Mouse (Mus musculus) myocyte (in vitro differentiated cells): ENCODE data around the gene Foxk1. TPM values are rescaled to one million over a fixed set of nuclear protein-coding genes. Genes with fewer than 3 reads are reported as not detected.

Source experiments
- H3K27me3 ChIP-seq: one replicate; pipeline ENCODE4 v1.6.1; 2011; ENCODE audit not compliant: control insufficient read depth, insufficient read depth, insufficient read length
- H3K36me3 ChIP-seq: one replicate; pipeline ENCODE4 v1.6.1; 2011; ENCODE audit not compliant: control insufficient read depth, insufficient read depth
- H3K4me2 ChIP-seq: one replicate; pipeline ENCODE4 v1.6.1; 2011; ENCODE audit warnings: low read depth, control low read depth
- H3K4me3 ChIP-seq: one replicate; pipeline ENCODE4 v1.5.1; 2011; ENCODE audit warnings: mild to moderate bottlenecking, control low read depth, moderate library complexity
- H3K79me2 ChIP-seq: one replicate; pipeline ENCODE4 v1.6.1; 2011; ENCODE audit not compliant: control insufficient read depth, insufficient read depth
- H3ac ChIP-seq: one replicate; pipeline ENCODE4 v1.6.1; 2011; ENCODE audit not compliant: control insufficient read depth, insufficient read length
- CEBPB ChIP-seq: IDR thresholded peaks from 2 replicates; pipeline ENCODE4 v1.6.1; 2011; ENCODE audit warnings: mild to moderate bottlenecking, moderate library complexity; ENCODE audit not compliant: poor library complexity, insufficient read depth, severe bottlenecking
- E2F4 ChIP-seq: IDR thresholded peaks from one replicate; pipeline ENCODE4 v1.6.1; 2011; ENCODE audit warnings: mild to moderate bottlenecking, control low read depth, moderate library complexity; ENCODE audit not compliant: insufficient read depth
- MAX ChIP-seq: IDR thresholded peaks from one replicate; pipeline ENCODE4 v1.6.1; 2011; ENCODE audit warnings: low read depth, mild to moderate bottlenecking, control low read depth
- MYOD1 ChIP-seq, 3 experiments: IDR thresholded peaks; one replicate each; pipeline ENCODE4 v1.6.1; 2011; ENCODE audit warnings: control low read depth in 2 of 3, low read depth in 2 of 3, mild to moderate bottlenecking in 2 of 3, moderate library complexity in 1 of 3; ENCODE audit not compliant: insufficient read length in 2 of 3, control insufficient read depth in 1 of 3
- MYOG ChIP-seq, 3 experiments: IDR thresholded peaks; one replicate each; pipeline ENCODE4 v1.6.1; 2011; ENCODE audit warnings: control low read depth in 2 of 3, low read depth in 2 of 3, mild to moderate bottlenecking in 2 of 3; ENCODE audit not compliant: insufficient read length in 2 of 3, control insufficient read depth in 1 of 3, insufficient read depth in 1 of 3
- POLR2A ChIP-seq: IDR thresholded peaks from one replicate; pipeline ENCODE4 v1.6.1; 2011; ENCODE audit warnings: low read depth, mild to moderate bottlenecking, control low read depth, moderate library complexity; ENCODE audit not compliant: insufficient read length
- POLR2AphosphoS2 ChIP-seq: IDR thresholded peaks from one replicate; pipeline ENCODE4 v1.6.1; 2011; ENCODE audit warnings: low read depth, control low read depth; ENCODE audit not compliant: insufficient read length
- REST ChIP-seq: IDR thresholded peaks from one replicate; pipeline ENCODE4 v1.6.1; 2011; ENCODE audit warnings: mild to moderate bottlenecking, control low read depth, moderate library complexity; ENCODE audit not compliant: insufficient read depth, insufficient read length
- SRF ChIP-seq: IDR thresholded peaks from one replicate; pipeline ENCODE4 v1.6.1; 2011; ENCODE audit warnings: low read depth; ENCODE audit not compliant: control insufficient read depth, insufficient read length
- TCF12 ChIP-seq: IDR thresholded peaks from one replicate; pipeline ENCODE4 v1.6.1; 2011; ENCODE audit warnings: mild to moderate bottlenecking, control low read depth; ENCODE audit not compliant: poor library complexity, insufficient read depth, severe bottlenecking
- TCF3 ChIP-seq: IDR thresholded peaks from one replicate; pipeline ENCODE4 v1.6.1; 2011; ENCODE audit warnings: low read depth, control low read depth; ENCODE audit not compliant: insufficient read length
- USF1 ChIP-seq: IDR thresholded peaks from one replicate; pipeline ENCODE4 v1.6.1; 2011; ENCODE audit warnings: low read depth, mild to moderate bottlenecking, control low read depth, moderate library complexity
- polyA plus RNA-seq: library from polyadenylated mRNA; unstranded; fragments of >200 nt; fragmentation: generic; extraction: Trizol; gene quantifications from one replicate; pipeline ENCODE4 v1.2.1, GENCODE M21; 2012; ENCODE audit warnings: missing spikeins

Gene Foxk1
- polyA plus RNA-seq, 1 experiment: 10.4 TPM

- no peak for TF ChIP-seq CEBPB
- no peak for TF ChIP-seq TCF3
- TF ChIP-seq REST: no peak
- no peak for TF ChIP-seq SRF
- TF ChIP-seq MYOD1 (IDR thresholded peaks at IDR 0.05; ENCODE audit: control insufficient read depth in 1 of 3, insufficient read length in 2 of 3, low read depth in 2 of 3): no peak
- no peak for TF ChIP-seq E2F4
- TF ChIP-seq MYOG (IDR thresholded peaks at IDR 0.05; ENCODE audit: control insufficient read depth in 1 of 3, insufficient read depth in 1 of 3, insufficient read length in 2 of 3, low read depth in 2 of 3): no peak
- no peak for TF ChIP-seq POLR2AphosphoS2
- TF ChIP-seq USF1: no peak
- TF ChIP-seq TCF12: no peak
- no peak for TF ChIP-seq MAX
- no peak for TF ChIP-seq POLR2A
- no peaks in the 10 kb centered on the region for H3K36me3 ChIP-seq
- no peaks in the 10 kb centered on the region for H3K79me2 ChIP-seq
- no peak overlapping the region for H3ac ChIP-seq
- no peaks in the 10 kb centered on the region for H3K27me3 ChIP-seq
- no peak overlapping the region for H3K4me3 ChIP-seq
- no peak overlapping the region for H3K4me2 ChIP-seq
Measured at GRCm38 (mm10) chr5:142477346-142477745, 76.0 kb downstream of the Foxk1 start.

DNA sequence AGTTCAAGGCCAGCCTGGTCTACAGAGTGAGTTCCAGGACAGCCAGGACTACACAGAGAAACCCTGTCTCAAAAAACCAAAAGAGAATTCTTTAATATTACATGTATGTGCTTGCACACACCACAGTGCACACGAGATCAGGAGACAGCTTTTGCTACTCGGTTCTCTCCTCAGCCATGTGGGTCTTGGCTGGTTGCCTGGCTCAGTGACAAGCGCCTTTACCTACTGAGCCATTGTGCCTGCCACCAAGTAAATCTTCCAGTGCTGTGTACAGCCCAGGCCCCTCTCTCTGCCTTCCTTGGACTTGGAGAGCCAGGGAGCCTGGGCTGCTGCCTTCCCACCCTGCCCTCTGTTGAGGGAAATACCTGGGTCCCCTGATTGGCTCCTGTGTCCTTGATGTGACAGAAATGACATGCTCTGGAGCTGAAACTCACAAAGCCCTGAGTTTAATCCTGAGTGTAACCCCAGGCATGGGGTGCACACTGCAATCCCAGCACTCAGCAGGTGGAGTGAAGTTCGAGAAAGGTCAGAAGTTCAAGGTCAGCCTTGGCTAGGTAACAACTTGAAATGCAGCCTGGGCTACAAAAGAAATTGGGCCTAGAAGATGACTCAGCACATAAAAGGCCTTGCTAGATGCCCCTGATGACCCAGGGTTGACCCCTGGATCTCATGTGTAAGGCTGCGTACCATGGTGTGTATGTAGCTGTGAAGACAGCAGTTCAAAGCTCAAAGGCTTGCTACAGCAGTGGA is 76.7 kb downstream of the Foxk1 start:
- TF ChIP-seq MYOG (IDR thresholded peaks at IDR 0.05; ENCODE audit: control insufficient read depth in 1 of 3, insufficient read depth in 1 of 3, insufficient read length in 2 of 3, low read depth in 2 of 3) (no peak), MYOD1 (IDR thresholded peaks at IDR 0.05; ENCODE audit: control insufficient read depth in 1 of 3, insufficient read length in 2 of 3, low read depth in 2 of 3) (no peak), CEBPB (no peak), MAX (no peak), POLR2AphosphoS2 (no peak), USF1 (no peak), POLR2A (no peak), REST (no peak), TCF3 (no peak), E2F4 (no peak), TCF12 (no peak), SRF (no peak)
- no peaks in the 10 kb centered on the region for H3K79me2 ChIP-seq
- H3K4me3 ChIP-seq: no peak overlapping the region
- H3ac ChIP-seq: no peak overlapping the region
- H3K27me3 ChIP-seq: no peaks in the 10 kb centered on the region
- no peaks in the 10 kb centered on the region for H3K36me3 ChIP-seq
- H3K4me2 ChIP-seq: no peak overlapping the region

GRCm38 (mm10) chr5:142478829-142479435 is 77.6 kb downstream of the Foxk1 start:
- Histone ChIP-seq H3K27me3 (no peaks in the 10 kb centered on the region), H3ac (no peak overlapping the region), H3K36me3 (no peaks in the 10 kb centered on the region), H3K79me2 (no peaks in the 10 kb centered on the region), H3K4me2 (peak overlapping the region; percentile 30), H3K4me3 (no peak overlapping the region)
- TF ChIP-seq POLR2AphosphoS2: peak; percentile 49
- TF ChIP-seq CEBPB: no peak
- TF ChIP-seq REST: no peak
- no peak for TF ChIP-seq USF1
- TF ChIP-seq E2F4: no peak
- TF ChIP-seq TCF3: no peak

DNA sequence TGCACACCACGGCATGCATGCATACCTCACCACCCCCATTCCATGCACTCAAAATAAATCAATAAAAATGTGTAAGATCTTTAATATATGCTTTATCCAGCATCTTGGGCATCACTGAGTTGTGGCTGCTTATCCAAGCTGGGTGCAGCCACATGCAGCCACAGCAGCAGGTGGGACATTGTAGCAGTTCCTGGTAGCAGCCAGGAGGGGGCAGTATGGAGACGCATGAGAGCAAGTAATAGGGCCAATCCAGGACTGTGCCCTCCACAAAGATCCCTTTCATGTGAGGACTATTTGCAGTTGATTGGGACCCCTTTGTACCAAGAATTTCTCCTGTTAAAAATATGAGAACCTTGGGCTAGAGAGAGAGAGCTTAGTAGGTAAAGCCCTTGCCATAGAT is 81.2 kb downstream of the Foxk1 start:
- H3K4me2 ChIP-seq: no peak overlapping the region

More for the DNA sequence above, 81.2 kb downstream of the Foxk1 start:
- H3K4me3 ChIP-seq: no peak overlapping the region
- no peak for TF ChIP-seq REST
- TF ChIP-seq TCF3: no peak
- TF ChIP-seq TCF12: no peak
- no peak for TF ChIP-seq POLR2AphosphoS2
- no peak for TF ChIP-seq SRF
- no peak for TF ChIP-seq MAX
- no peak for TF ChIP-seq POLR2A
- no peak for TF ChIP-seq MYOD1 (IDR thresholded peaks at IDR 0.05; ENCODE audit: control insufficient read depth in 1 of 3, insufficient read length in 2 of 3, low read depth in 2 of 3)
- TF ChIP-seq MYOG (IDR thresholded peaks at IDR 0.05; ENCODE audit: control insufficient read depth in 1 of 3, insufficient read depth in 1 of 3, insufficient read length in 2 of 3, low read depth in 2 of 3): no peak
- H3K79me2 ChIP-seq: no peaks in the 10 kb centered on the region
- H3K27me3 ChIP-seq: no peaks in the 10 kb centered on the region
- no peaks in the 10 kb centered on the region for H3K36me3 ChIP-seq
- H3ac ChIP-seq: no peak overlapping the region
